Mouse (Mus musculus): Measurements from ENCODE around the gene Rbm12. TPM values are rescaled to one million over a fixed set of nuclear protein-coding genes. Genes with fewer than 3 reads are reported as not detected.

Rbm12 gene
- polyA plus RNA-seq, 1 experiment from 2014 or later, result 17.7 TPM

Other genes with a start within 250 kb of the Rbm12 start
- 70.9 and 73.5 TPM in 2 replicates for gene Uqcc1, start 181.7 kb downstream of the Rbm12 start, polyA plus RNA-seq (2015; fragmentation: Nextera tagmentation; extraction: Ambion mirVana)
- gene Gm15557, start 171.2 kb downstream of the Rbm12 start, polyA plus RNA-seq (2015; fragmentation: Nextera tagmentation; extraction: Ambion mirVana), result not detected in 2 replicates
- gene Gdf5, start 166.6 kb downstream of the Rbm12 start, polyA plus RNA-seq (2015; fragmentation: Nextera tagmentation; extraction: Ambion mirVana), result 0.59 and 1.2 TPM in 2 replicates
- 13.4 and 16.7 TPM in 2 replicates for gene Cep250, start 155.5 kb downstream of the Rbm12 start, polyA plus RNA-seq (2015; fragmentation: Nextera tagmentation; extraction: Ambion mirVana)
- 1.6 and 2.1 TPM in 2 replicates for gene 6430550D23Rik, start 104.0 kb downstream of the Rbm12 start, polyA plus RNA-seq (2015; fragmentation: Nextera tagmentation; extraction: Ambion mirVana)
- 395 and 438 TPM in 2 replicates for gene Ergic3, start 103.9 kb downstream of the Rbm12 start, polyA plus RNA-seq (2015; fragmentation: Nextera tagmentation; extraction: Ambion mirVana)
- gene Fer1l4, start 59.0 kb downstream of the Rbm12 start, polyA plus RNA-seq (2015; fragmentation: Nextera tagmentation; extraction: Ambion mirVana), result 0.09 TPM in 2 replicates
- 5.9 and 6.4 TPM in 2 replicates for gene Spag4, start 46.8 kb downstream of the Rbm12 start, polyA plus RNA-seq (2015; fragmentation: Nextera tagmentation; extraction: Ambion mirVana)
- 28.3 and 35.3 TPM in 2 replicates for gene Cpne1, start within 50 bp of the Rbm12 start, polyA plus RNA-seq (2015; fragmentation: Nextera tagmentation; extraction: Ambion mirVana)
- gene Gm28036, start 15.1 kb upstream of the Rbm12 start, polyA plus RNA-seq (2015; fragmentation: Nextera tagmentation; extraction: Ambion mirVana), result 11.0 and 12.1 TPM in 2 replicates
- gene Romo1, start 32.1 kb upstream of the Rbm12 start, polyA plus RNA-seq (2015; fragmentation: Nextera tagmentation; extraction: Ambion mirVana), result 444 and 463 TPM in 2 replicates
- 29.6 and 40.3 TPM in 2 replicates for gene Nfs1, start 32.2 kb upstream of the Rbm12 start, polyA plus RNA-seq (2015; fragmentation: Nextera tagmentation; extraction: Ambion mirVana)
- 420 and 462 TPM in 2 replicates for gene Rbm39, start 68.3 kb upstream of the Rbm12 start, polyA plus RNA-seq (2015; fragmentation: Nextera tagmentation; extraction: Ambion mirVana)
- 122 and 130 TPM in 2 replicates for gene Phf20, start 84.5 kb upstream of the Rbm12 start, polyA plus RNA-seq (2015; fragmentation: Nextera tagmentation; extraction: Ambion mirVana)
- 8.1 and 9.2 TPM in 2 replicates for gene Cnbd2, start 200.3 kb upstream of the Rbm12 start, polyA plus RNA-seq (2015; fragmentation: Nextera tagmentation; extraction: Ambion mirVana)
- 94.0 and 111 TPM in 2 replicates for gene Scand1, start 200.7 kb upstream of the Rbm12 start, polyA plus RNA-seq (2015; fragmentation: Nextera tagmentation; extraction: Ambion mirVana)